17 mouse cellular contexts compared by ENCODE assay signal in genomic region chr5:127057770-127058169, GRCm38 (mm10).
"Had no signal": no experiment of that assay in that cellular context is flagged by ENCODE, and none has a peak within 500 bp of the region (broad histone marks: within the 10 kb centered on the region; RNA-seq: fewer than 3 reads in every experiment).

No protein-coding gene starts in this region.

- H3K4me1 ChIP-seq: kidney, embryonic 15.5 days; limb, embryonic 10.5 days; liver, embryonic 15.5 days; megakaryocyte, embryonic 14.5 days; midbrain, embryonic 12.5 days; neural tube, embryonic 15.5 days had no signal

- H3K27ac ChIP-seq: kidney, embryonic 15.5 days; limb, embryonic 10.5 days; liver, embryonic 15.5 days; macrophage; midbrain, embryonic 12.5 days; neural tube, embryonic 15.5 days had no signal

- H3K9me3 ChIP-seq: kidney, embryonic 15.5 days; limb, embryonic 10.5 days; midbrain, embryonic 12.5 days; neural tube, embryonic 15.5 days had no signal

- H3K9ac ChIP-seq: kidney, embryonic 15.5 days; liver, embryonic 15.5 days; midbrain, embryonic 12.5 days; neural tube, embryonic 15.5 days had no signal

- DNase-seq: kidney, adult 18-20 months; kidney, postnatal 25 days; lung, adult 2 months; lung, postnatal 10 days; right cerebral cortex, adult 18-20 months; right cerebral cortex, postnatal 25 days; thymus, adult 18-20 months; thymus, postnatal 14 days had no signal

- H3K4me2 ChIP-seq: kidney, embryonic 15.5 days; liver, embryonic 11.5 days; liver, embryonic 15.5 days; midbrain, embryonic 12.5 days; neural tube, embryonic 15.5 days had no signal

- H3K36me3 ChIP-seq: kidney, embryonic 15.5 days; limb, embryonic 10.5 days; liver, embryonic 15.5 days; midbrain, embryonic 12.5 days; neural tube, embryonic 15.5 days had no signal

- H3K4me3 ChIP-seq: kidney, embryonic 15.5 days; limb, embryonic 10.5 days; liver, embryonic 15.5 days; megakaryocyte, embryonic 14.5 days; midbrain, embryonic 12.5 days; myocyte; neural tube, embryonic 15.5 days had no signal

- H3K27me3 ChIP-seq: kidney, embryonic 15.5 days; liver, embryonic 15.5 days; megakaryocyte, embryonic 14.5 days; midbrain, embryonic 12.5 days; neural tube, embryonic 15.5 days had no signal
